Mouse (Mus musculus): ENCODE measurements around the gene Ptpn7.

- no peak for TF ChIP-seq CTCF (conservative IDR thresholded peaks at IDR 0.05; ENCODE audit: insufficient read depth, insufficient read length, low read depth, low read length)
- TF ChIP-seq POLR2A (IDR thresholded peaks at IDR 0.05; ENCODE audit: low read depth, low read length), result no peak
Observed at GRCm38 (mm10) chr1:135128986-135129385, 3.5 kb upstream of the Ptpn7 start.
